Mouse (Mus musculus) left cerebral cortex, adult 2 months (tissue): ENCODE measurements around the gene Tbrg4. TPM values are rescaled to one million over a fixed set of nuclear protein-coding genes. Genes with fewer than 3 reads are reported as not detected.
"Not testable (repeated sequence)": the region's sequence is repeated elsewhere in the genome, so short reads cannot be mapped to it uniquely, and the experiment has no call there.

Experiments used
- DNase-seq, 2 experiments: peaks; one replicate each; pipeline ENCODE4 v3.0.0; 2021 to 2022; ENCODE audit warnings: low spot score in 2 of 2, mixed read lengths in 1 of 2; ENCODE audit errors: extremely low spot score in 1 of 2
- H3K27ac ChIP-seq: fragments of 200-600 bp; 2 replicates; pipeline ENCODE4 v1.8.1; 2022
- H3K4me3 ChIP-seq: fragments of 200-600 bp; 2 replicates; pipeline ENCODE4 v1.8.1; 2022
- CTCF ChIP-seq: fragments of 200-600 bp; IDR thresholded peaks from 2 replicates; pipeline ENCODE4 v1.8.1; 2022; ENCODE audit warnings: antibody characterized with exemption, mild to moderate bottlenecking, moderate library complexity
- intact Hi-C: fragments of 180-260 bp; cut with DNase I; formaldehyde crosslinking; loops from one replicate; pipeline ENCODE4 v1.15.1; 2025
- long read RNA-seq, 2 experiments: library from polyadenylated mRNA; stranded (forward); transcript quantifications; one replicate each; pipeline ENCODE4 v2.0.0; 2021; ENCODE audit warnings: borderline mapping rate in 2 of 2
- total RNA-seq, 2 experiments: library from RNA; stranded (reverse); gene quantifications; 2 replicates each; pipeline ENCODE4 v1.2.3; 2021

Gene Tbrg4
- 10 to 100 TPM; 45.9 to 50.8 TPM for total RNA-seq
- long read RNA-seq, experiment 1, transcript Tbrg4-201 (12 exons, 2,290 nt), result major isoform, 11 of 24 reads
- long read RNA-seq, experiment 1, partial matches to known transcripts, result 2 of 24 reads
- long read RNA-seq, experiment 1, other reads (novel, unspliced or antisense), result 7 of 24 reads
- long read RNA-seq, experiment 2, partial matches to known transcripts, result 4 of 7 reads
- long read RNA-seq, experiment 2, other reads (novel, unspliced or antisense), result 1 of 7 reads

- Histone ChIP-seq H3K4me3 (peak within 1 kb of the TSS; percentile 78), H3K27ac (peak within 1 kb of the TSS; percentile 94)
- no peak for TF ChIP-seq CTCF
- DNase-seq, result peak; percentile 91 to 92
- intact Hi-C loops, result loop anchor here (1.0 to 5.0 kb wide), 3 partner anchors 79 to 151 kb away; partner anchors contain the start of genes Ccm2 and Purb
These were observed at the start of gene Tbrg4 for GRCm38 (mm10) chr11:6625478-6626387. Gene Tbrg4, minus strand, starts transcription at chr11:6626067.

- TF ChIP-seq CTCF, result no peak
- DNase-seq, result no peak
- Histone ChIP-seq H3K4me3 (no peak overlapping the region), H3K27ac (no peak overlapping the region)
- intact Hi-C loops, result loop anchor here (5.0 kb wide), 1 partner anchor 92 kb away; no protein-coding TSS in a partner anchor
These were observed 49.5 kb upstream of the Tbrg4 start for GRCm38 (mm10) chr11:6675402-6675801.

- Histone ChIP-seq H3K4me3 (no peak overlapping the region), H3K27ac (no peak overlapping the region)
- no peak for TF ChIP-seq CTCF
- intact Hi-C loops, result loop anchor here (5.0 kb wide), 1 partner anchor 93 kb away; no protein-coding TSS in a partner anchor
- no peak for DNase-seq
These were observed 48.8 kb upstream of the Tbrg4 start for GRCm38 (mm10) chr11:6674701-6675100.

- Histone ChIP-seq H3K27ac (no peak overlapping the region), H3K4me3 (no peak overlapping the region)
- DNase-seq, result no peak
- TF ChIP-seq CTCF, result no peak
- intact Hi-C loops, result no loop called here
These were observed 45.0 kb upstream of the Tbrg4 start for GRCm38 (mm10) chr11:6670826-6671225.

GRCm38 (mm10) chr11:6670044-6670443 is 44.2 kb upstream of the Tbrg4 start:
- TF ChIP-seq CTCF, result no peak; the same call in 1 of the 2 replicates
- Histone ChIP-seq H3K4me3 (no peak overlapping the region), H3K27ac (no peak overlapping the region)
- DNase-seq, result no peak
- intact Hi-C loops, result no loop called here

GRCm38 (mm10) chr11:6669041-6669440 is 43.2 kb upstream of the Tbrg4 start:
- intact Hi-C loops, result no loop called here
- Histone ChIP-seq H3K27ac (no peak overlapping the region), H3K4me3 (no peak overlapping the region)
- DNase-seq, result no peak
- TF ChIP-seq CTCF, result no peak

- Histone ChIP-seq H3K4me3 (no peak overlapping the region), H3K27ac (no peak overlapping the region)
- no peak for DNase-seq
- no peak for TF ChIP-seq CTCF
- intact Hi-C loops, result no loop called here
These were observed 40.8 kb upstream of the Tbrg4 start for GRCm38 (mm10) chr11:6666634-6667033.

- Histone ChIP-seq H3K4me3 (no peak overlapping the region), H3K27ac (no peak overlapping the region)
- TF ChIP-seq CTCF, result no peak
- DNase-seq, result no peak
- intact Hi-C loops, result no loop called here
These were observed 35.3 kb upstream of the Tbrg4 start for GRCm38 (mm10) chr11:6661206-6661605.

GRCm38 (mm10) chr11:6658271-6658670 is 32.4 kb upstream of the Tbrg4 start, which contains the start of gene Ramp3:
Gene Ramp3, plus strand, starts transcription at chr11:6658521.
- intact Hi-C loops, result loop anchor here (5.0 to 10.0 kb wide), 3 partner anchors 237 to 544 kb away; partner anchors contain the start of gene Adcy1
- H3K27ac ChIP-seq, result no peak within 1 kb of the TSS
- DNase-seq, result no peak
- TF ChIP-seq CTCF, result no peak; the same call in 1 of the 2 replicates
- peak within 1 kb of the TSS; percentile 48 for H3K4me3 ChIP-seq

- Histone ChIP-seq H3K4me3 (no peak overlapping the region), H3K27ac (no peak overlapping the region)
- TF ChIP-seq CTCF, result peak; percentile 72
- intact Hi-C loops, result loop anchor here (1.0 to 10.0 kb wide), 6 partner anchors 113 to 547 kb away; partner anchors contain the start of gene Adcy1
- DNase-seq, result peak; percentile 83 to 84
These were observed 29.0 kb upstream of the Tbrg4 start for GRCm38 (mm10) chr11:6654903-6655302.

- not testable (repeated sequence) for DNase-seq, H3K4me3 ChIP-seq, H3K27ac ChIP-seq
- peak; percentile 34 for TF ChIP-seq CTCF
- intact Hi-C loops, result loop anchor here (10.0 kb wide), 2 partner anchors 242 to 412 kb away; partner anchors contain the start of gene Adcy1
These were observed 27.1 kb upstream of the Tbrg4 start for GRCm38 (mm10) chr11:6652978-6653377.

GRCm38 (mm10) chr11:6650519-6650918 is 24.7 kb upstream of the Tbrg4 start:
- H3K27ac ChIP-seq, result no peak overlapping the region
- no peak for DNase-seq
- no peak overlapping the region for H3K4me3 ChIP-seq
- intact Hi-C loops, result loop anchor here (10.0 kb wide), 2 partner anchors 244 to 414 kb away; partner anchors contain the start of gene Adcy1
- no peak for TF ChIP-seq CTCF
